Mouse (Mus musculus): ENCODE measurements at regions not wholly inside any gene's neighbourhood (a gene's known extent, or its start where the extent isn't known, plus 50 kb on each side); places are given as distances from the start of the nearest gene placed in this dataset.
"Not testable (repeated sequence)": the region's sequence is repeated elsewhere in the genome, so short reads cannot be mapped to it uniquely, and the experiment has no call there.

- DNase-seq (ENCODE audit: low spot score in 2 of 2): no peak
These were observed 129.1 kb upstream of the A430005L14Rik start for GRCm38 (mm10) chr4:153827914-153828313.

- DNase-seq (ENCODE audit: low spot score in 2 of 2): no peak
These were observed 127.3 kb upstream of the A430005L14Rik start for GRCm38 (mm10) chr4:153829766-153830165.

GRCm38 (mm10) chr4:153830491-153830890 is 126.5 kb upstream of the A430005L14Rik start:
- no peak for DNase-seq (ENCODE audit: low spot score in 2 of 2)

GRCm38 (mm10) chr4:153831251-153831650 is 125.8 kb upstream of the A430005L14Rik start:
- not testable (repeated sequence) for DNase-seq (ENCODE audit: low spot score in 2 of 2)

- DNase-seq (ENCODE audit: low spot score in 2 of 2): no peak
These were observed 124.9 kb upstream of the A430005L14Rik start for GRCm38 (mm10) chr4:153832151-153832550.

GRCm38 (mm10) chr4:153844766-153845165 is 112.3 kb upstream of the A430005L14Rik start:
- no peak for DNase-seq (ENCODE audit: low spot score in 2 of 2)

- DNase-seq (ENCODE audit: low spot score in 2 of 2): no peak
These were observed 108.8 kb upstream of the A430005L14Rik start for GRCm38 (mm10) chr4:153848274-153848673.

- DNase-seq (ENCODE audit: low spot score in 2 of 2): no peak
These were observed 106.9 kb upstream of the A430005L14Rik start for GRCm38 (mm10) chr4:153850186-153850585.

- DNase-seq (ENCODE audit: low spot score in 2 of 2): peak; percentile 5 to 11
These were observed 102.8 kb upstream of the A430005L14Rik start for GRCm38 (mm10) chr4:153854084-153854747.

- no peak for DNase-seq (ENCODE audit: low spot score in 2 of 2)
These were observed 102.3 kb upstream of the A430005L14Rik start for GRCm38 (mm10) chr4:153854748-153855092.

- DNase-seq (ENCODE audit: low spot score in 2 of 2): no peak
These were observed 95.6 kb upstream of the A430005L14Rik start for GRCm38 (mm10) chr4:153861420-153861819.

GRCm38 (mm10) chr4:153862121-153862660 is 94.8 kb upstream of the A430005L14Rik start:
- no peak for DNase-seq (ENCODE audit: low spot score in 2 of 2)

- DNase-seq (ENCODE audit: low spot score in 2 of 2): no peak
These were observed 84.7 kb upstream of the A430005L14Rik start for GRCm38 (mm10) chr4:153872346-153872745.

- DNase-seq (ENCODE audit: low spot score in 2 of 2): not testable (repeated sequence)
These were observed 82.0 kb upstream of the A430005L14Rik start for GRCm38 (mm10) chr4:153875036-153875435.

GRCm38 (mm10) chr4:153876954-153877642 is 79.9 kb upstream of the A430005L14Rik start:
- no peak for DNase-seq (ENCODE audit: low spot score in 2 of 2)

- no peak for DNase-seq (ENCODE audit: low spot score in 2 of 2)
These were observed 74.0 kb upstream of the A430005L14Rik start for GRCm38 (mm10) chr4:153883057-153883456.

- DNase-seq (ENCODE audit: low spot score in 2 of 2): no peak
These were observed 73.0 kb upstream of the A430005L14Rik start for GRCm38 (mm10) chr4:153884044-153884443.

- no peak for DNase-seq (ENCODE audit: low spot score in 2 of 2)
These were observed 71.2 kb upstream of the A430005L14Rik start for GRCm38 (mm10) chr4:153885836-153886235.

GRCm38 (mm10) chr4:153890130-153890529 is 66.9 kb upstream of the A430005L14Rik start:
- peak; percentile 4 to 11 for DNase-seq (ENCODE audit: low spot score in 2 of 2)

- DNase-seq (ENCODE audit: low spot score in 2 of 2): no peak
These were observed 57.3 kb upstream of the A430005L14Rik start for GRCm38 (mm10) chr4:153899721-153900120.

- DNase-seq (ENCODE audit: low spot score in 2 of 2): no peak
These were observed 52.0 kb upstream of the A430005L14Rik start for GRCm38 (mm10) chr4:153905076-153905475.

GRCm38 (mm10) chr4:153905511-153905910 is 51.5 kb upstream of the A430005L14Rik start:
- no peak for DNase-seq (ENCODE audit: low spot score in 2 of 2)
